Mouse (Mus musculus) lung, adult 2 months (tissue): ENCODE data around the gene Clcn3.

Experiments used
- CTCF ChIP-seq: fragments of 200-500 bp; IDR thresholded peaks from 2 replicates; pipeline ENCODE4 v1.5.1; 2011; ENCODE audit warnings: mild to moderate bottlenecking, low read length, control low read depth; ENCODE audit not compliant: insufficient read depth
- POLR2A ChIP-seq: fragments of 200-500 bp; IDR thresholded peaks from 2 replicates; pipeline ENCODE4 v1.6.1; 2011; ENCODE audit warnings: low read depth, mild to moderate bottlenecking, control low read depth, low read length, borderline replicate concordance; ENCODE audit errors: extremely low read depth

GRCm38 (mm10) chr8:60933617-60934016, 49.5 kb downstream of the Clcn3 start:
- no peak for TF ChIP-seq POLR2A
- no peak for TF ChIP-seq CTCF
